Mouse (Mus musculus): Measurements from ENCODE around the gene Spns2. TPM values are rescaled to one million over a fixed set of nuclear protein-coding genes. Genes with fewer than 3 reads are reported as not detected.
A peak's percentile ranks its signal among the peaks of the same experiment; 100 is the strongest.
"Not testable (repeated sequence)": the region's sequence is repeated elsewhere in the genome, so short reads cannot be mapped to it uniquely, and the experiment has no call there.

The Spns2 gene
- polyA plus RNA-seq, 1 experiment from 2014 or later = 23.6 TPM

DNA sequence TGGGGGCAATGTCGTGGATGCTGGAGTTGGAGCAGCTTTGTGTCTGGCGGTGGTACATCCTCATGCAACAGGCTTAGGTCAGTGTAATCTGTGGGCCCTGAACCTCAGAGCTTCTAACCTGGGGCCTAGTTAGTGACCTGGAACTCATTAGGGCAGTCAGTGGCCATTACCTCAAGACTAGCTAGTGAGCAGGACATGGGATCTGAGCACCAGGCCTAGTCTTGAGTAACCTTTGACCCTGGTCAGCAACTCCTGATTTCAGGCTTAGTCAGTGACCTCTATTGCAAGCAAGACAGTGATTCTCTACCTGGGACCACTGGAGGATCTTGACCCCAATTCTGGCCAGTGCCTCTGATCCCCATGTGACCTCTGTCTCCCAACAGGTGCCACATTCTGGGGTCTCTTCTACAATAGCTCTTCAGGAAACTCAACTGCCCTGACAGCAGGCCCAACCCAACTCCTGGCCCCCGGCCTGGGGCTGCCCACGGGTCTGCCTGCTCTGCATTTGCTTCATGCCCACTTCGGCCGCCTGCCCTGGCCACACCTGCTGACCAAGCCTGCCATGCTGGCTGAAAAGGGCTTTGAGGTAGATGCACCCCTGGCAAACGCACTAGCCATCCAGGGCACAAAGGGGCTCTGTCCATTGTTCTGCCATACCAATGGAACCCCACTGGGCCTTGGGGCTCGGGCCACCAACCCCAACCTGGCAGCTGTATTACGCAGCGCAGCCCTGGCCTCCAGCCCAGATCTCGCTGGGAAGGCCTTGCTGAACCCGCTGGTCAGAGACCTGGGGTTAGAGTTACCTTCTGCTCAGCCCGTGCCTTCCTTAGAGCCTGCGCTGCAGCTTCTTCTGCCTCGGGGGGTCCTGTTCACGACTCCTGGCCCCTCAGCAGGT, 52.7 kb downstream of the Spns2 start:
- H3K27me3 ChIP-seq (ENCODE audit: control insufficient read depth, insufficient read depth, low read length) = no peaks in the 10 kb centered on the region
- H3K4me2 ChIP-seq (replicated peaks; ENCODE audit: low read depth) = no peak overlapping the region
- 87% methylated on average over 16 of the region's 16 CpGs for WGBS
- no peaks in the 10 kb centered on the region for H3K9me3 ChIP-seq (ENCODE audit: control insufficient read depth, low read length)
- H3K9ac ChIP-seq (ENCODE audit: low read length) = no peak overlapping the region
- peaks cover 8% of the 10 kb centered on the region; the same call in 1 of the 2 replicates for H3K4me1 ChIP-seq (replicated peaks; ENCODE audit: control insufficient read depth, insufficient read depth)
- no peak for DNase-seq (ENCODE audit: low spot score)
- no peak overlapping the region for H3K27ac ChIP-seq (replicated peaks)
- no peak for ATAC-seq (ENCODE audit: low FRiP score, low TSS enrichment)
- TF ChIP-seq EP300 (optimal IDR thresholded peaks at IDR 0.05) (no peak), CTCF (IDR thresholded peaks at IDR 0.05; ENCODE audit: low read depth) (no peak)
- H3K4me3 ChIP-seq (ENCODE audit: low read depth, low read length) = no peak overlapping the region
- no peaks in the 10 kb centered on the region for H3K36me3 ChIP-seq (ENCODE audit: control insufficient read depth, insufficient read depth, low read length)

- no peaks in the 10 kb centered on the region for H3K36me3 ChIP-seq (ENCODE audit: control insufficient read depth, insufficient read depth, low read length)
- no peak for ATAC-seq (ENCODE audit: low FRiP score, low TSS enrichment)
- WGBS = 62% methylated on average over 5 of the region's 5 CpGs
- H3K9ac ChIP-seq (ENCODE audit: low read length) = peak overlapping the region; percentile 27; the same call in 1 of the 2 replicates
- H3K9me3 ChIP-seq (ENCODE audit: control insufficient read depth, low read length) = no peaks in the 10 kb centered on the region
- peaks cover 6% of the 10 kb centered on the region; the same call in 1 of the 2 replicates for H3K4me1 ChIP-seq (replicated peaks; ENCODE audit: control insufficient read depth, insufficient read depth)
- no peaks in the 10 kb centered on the region for H3K27me3 ChIP-seq (ENCODE audit: control insufficient read depth, insufficient read depth, low read length)
- no peak overlapping the region for H3K27ac ChIP-seq (replicated peaks)
- no peak for TF ChIP-seq CTCF (IDR thresholded peaks at IDR 0.05; ENCODE audit: low read depth)
- no peak for TF ChIP-seq EP300 (optimal IDR thresholded peaks at IDR 0.05)
- DNase-seq (ENCODE audit: low spot score) = no peak
- peak overlapping the region; percentile 36; the same call in 1 of the 2 replicates for H3K4me2 ChIP-seq (replicated peaks; ENCODE audit: low read depth)
- H3K4me3 ChIP-seq (ENCODE audit: low read depth, low read length) = no peak overlapping the region
Observed at GRCm38 (mm10) chr11:72436271-72436670, 53.4 kb downstream of the Spns2 start.

DNA sequence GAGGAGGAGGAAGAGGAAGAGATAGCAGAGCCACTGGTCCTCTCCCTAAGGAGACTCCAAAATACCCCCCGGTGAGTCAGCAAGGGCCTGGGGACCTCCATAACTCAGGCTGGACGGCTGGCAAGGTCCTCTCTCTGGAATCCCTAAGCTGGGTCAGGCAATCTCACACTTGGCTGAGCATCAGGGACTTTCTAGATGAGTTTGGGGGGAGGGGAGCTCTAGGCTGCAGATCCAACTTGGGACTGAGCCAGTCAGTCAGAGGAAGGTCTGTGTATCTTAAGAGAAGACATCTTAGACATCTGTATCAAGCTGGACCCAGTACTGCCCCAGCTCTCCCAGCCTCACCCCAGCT, 54.0 kb downstream of the Spns2 start:
- no peaks in the 10 kb centered on the region for H3K9me3 ChIP-seq (ENCODE audit: control insufficient read depth, low read length)
- 0 out of 2 replicates have a peak overlapping the region, but pooled peaks have one; percentile 31 for H3K9ac ChIP-seq (ENCODE audit: low read length)
- no peaks in the 10 kb centered on the region for H3K36me3 ChIP-seq (ENCODE audit: control insufficient read depth, insufficient read depth, low read length)
- no peaks in the 10 kb centered on the region for H3K27me3 ChIP-seq (ENCODE audit: control insufficient read depth, insufficient read depth, low read length)
- H3K4me1 ChIP-seq (replicated peaks; ENCODE audit: control insufficient read depth, insufficient read depth) = peaks cover 6% of the 10 kb centered on the region; the same call in 1 of the 2 replicates
- ATAC-seq (ENCODE audit: low FRiP score, low TSS enrichment) (peak; percentile 21; the same call in 1 of the 2 replicates), DNase-seq (ENCODE audit: low spot score) (no peak)
- WGBS = 38% methylated on average over 2 of the region's 2 CpGs
- H3K4me3 ChIP-seq (ENCODE audit: low read depth, low read length) = peak overlapping the region; percentile 26; the same call in 1 of the 2 replicates
- peak overlapping the region; percentile 85 for H3K27ac ChIP-seq (replicated peaks)
- TF ChIP-seq CTCF (IDR thresholded peaks at IDR 0.05; ENCODE audit: low read depth) = no peak
- H3K4me2 ChIP-seq (replicated peaks; ENCODE audit: low read depth) = peak overlapping the region; percentile 36

GRCm38 (mm10) chr11:72434963-72435693, 54.6 kb downstream of the Spns2 start, which contains the start of gene Ggt6:
Gene Ggt6 (plus strand): TSS chr11:72435526.
- Histone ChIP-seq H3K4me2 (replicated peaks; ENCODE audit: low read depth) (peak within 1 kb of the TSS; percentile 36), H3K27ac (replicated peaks) (peak within 1 kb of the TSS; percentile 85), H3K4me3 (ENCODE audit: low read depth, low read length) (peak within 1 kb of the TSS; percentile 26; the same call in 1 of the 2 replicates), H3K36me3 (ENCODE audit: control insufficient read depth, insufficient read depth, low read length) (no peaks in the 10 kb centered on the region), H3K4me1 (replicated peaks; ENCODE audit: control insufficient read depth, insufficient read depth) (peaks cover 6% of the 10 kb centered on the region; the same call in 1 of the 2 replicates), H3K27me3 (ENCODE audit: control insufficient read depth, insufficient read depth, low read length) (no peaks in the 10 kb centered on the region), H3K9ac (ENCODE audit: low read length) (peak within 1 kb of the TSS; percentile 31; the same call in 1 of the 2 replicates), H3K9me3 (ENCODE audit: control insufficient read depth, low read length) (no peaks in the 10 kb centered on the region)
- no peak for TF ChIP-seq EP300 (optimal IDR thresholded peaks at IDR 0.05)
- TF ChIP-seq CTCF (IDR thresholded peaks at IDR 0.05; ENCODE audit: low read depth) = peak; percentile 42
- ATAC-seq (ENCODE audit: low FRiP score, low TSS enrichment) (peak; percentile 87), DNase-seq (ENCODE audit: low spot score) (peak; percentile 77)
- WGBS = 46% methylated on average over 11 of the region's 11 CpGs

DNA sequence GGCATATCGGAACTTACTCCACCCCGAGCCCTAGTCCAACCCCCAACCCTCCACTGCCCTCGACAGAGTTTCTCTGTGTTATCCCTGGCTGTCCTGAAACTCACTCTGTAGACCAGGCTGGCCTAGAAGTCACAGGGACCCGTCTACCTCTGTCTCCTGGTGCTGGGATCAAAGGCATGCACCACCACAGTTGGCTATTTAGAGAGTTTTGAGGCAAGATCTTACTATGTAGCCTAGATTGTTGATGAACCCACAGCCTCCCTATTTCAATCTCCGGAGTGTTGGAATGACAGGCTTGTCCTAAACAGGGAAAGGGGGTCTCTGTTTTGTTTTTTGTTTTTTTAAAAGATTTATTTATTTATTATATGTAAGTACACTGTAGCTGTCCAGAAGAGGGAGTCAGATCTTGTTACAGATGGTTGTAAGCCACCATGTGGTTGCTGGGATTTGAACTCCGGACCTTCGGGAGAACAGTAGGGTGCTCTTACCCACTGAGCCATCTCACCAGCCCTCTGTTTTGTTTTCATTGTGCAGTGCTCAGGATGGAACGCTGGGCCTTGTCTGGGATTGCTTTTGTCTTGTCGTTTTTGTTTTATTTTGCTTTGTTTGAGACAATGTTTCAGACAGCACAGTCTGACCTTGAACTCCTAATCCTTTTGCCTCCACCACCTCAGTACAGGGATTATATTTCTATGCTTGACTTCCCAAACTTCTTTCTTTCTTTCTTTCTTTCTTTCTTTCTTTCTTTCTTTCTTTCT, 59.2 kb downstream of the Spns2 start:
- WGBS = 61% methylated on average over 9 of the region's 9 CpGs
- not testable (repeated sequence) for H3K4me3 ChIP-seq (ENCODE audit: low read depth, low read length); H3K4me2 ChIP-seq (replicated peaks; ENCODE audit: low read depth)

More for the DNA sequence above, 59.2 kb downstream of the Spns2 start:
- not testable (repeated sequence) for ATAC-seq (ENCODE audit: low FRiP score, low TSS enrichment); H3K27me3 ChIP-seq (ENCODE audit: control insufficient read depth, insufficient read depth, low read length); DNase-seq (ENCODE audit: low spot score); H3K4me1 ChIP-seq (replicated peaks; ENCODE audit: control insufficient read depth, insufficient read depth); H3K9ac ChIP-seq (ENCODE audit: low read length); H3K36me3 ChIP-seq (ENCODE audit: control insufficient read depth, insufficient read depth, low read length); H3K9me3 ChIP-seq (ENCODE audit: control insufficient read depth, low read length); H3K27ac ChIP-seq (replicated peaks)

Measured in stomach, postnatal 0 days (tissue).